Mouse (Mus musculus) liver, postnatal 0 days (tissue): ENCODE results near the gene Irgm1.

Experiments
- CTCF ChIP-seq: sonication (generic); IDR thresholded peaks from 2 replicates; pipeline ENCODE4 v1.5.1; 2016; ENCODE audit warnings: antibody characterized with exemption, low read depth
- EP300 ChIP-seq: IDR thresholded peaks from 2 replicates; pipeline ENCODE4 v1.6.1; 2016; ENCODE audit warnings: antibody characterized with exemption, low read depth, mild to moderate bottlenecking

DNA sequence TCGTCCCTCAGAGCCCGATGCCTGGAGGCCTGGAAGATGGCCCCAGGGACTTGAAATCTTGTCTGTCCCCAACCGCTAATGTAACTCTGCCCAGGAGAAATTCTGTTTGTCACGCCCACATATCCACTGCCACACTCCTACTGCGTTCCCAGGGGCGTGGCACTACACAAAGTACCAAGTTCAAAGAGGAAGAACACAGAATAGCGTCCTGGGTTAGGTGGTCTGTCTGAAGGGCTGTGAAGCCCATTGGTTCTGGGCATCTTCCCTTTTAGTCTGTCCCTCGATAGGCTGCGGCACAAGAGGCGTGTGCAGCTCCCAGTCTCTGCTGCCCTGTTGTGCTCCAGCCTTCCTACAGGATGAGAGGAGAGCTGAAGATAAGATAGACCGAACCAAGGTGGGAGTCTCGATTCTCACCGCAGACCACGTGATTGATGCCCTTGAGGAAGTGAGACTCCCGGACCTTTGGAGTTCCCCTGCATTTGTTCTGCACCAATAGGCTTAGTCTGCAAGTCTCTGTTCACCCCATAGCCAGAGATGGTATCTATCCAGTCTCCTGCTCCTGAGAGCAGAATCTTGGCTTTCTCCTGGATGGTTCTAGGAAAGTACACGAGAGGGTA is 33.2 kb downstream of the Irgm1 start:
- TF ChIP-seq CTCF (no peak), EP300 (no peak)
